Mouse (Mus musculus) heart, embryonic 12.5 days (tissue): ENCODE data around the gene Sidt2. TPM values are rescaled to one million over a fixed set of nuclear protein-coding genes. Genes with fewer than 3 reads are reported as not detected.

ENCODE experiments used
- ATAC-seq: fragments of 200-750 bp; cut with Nextera tagmentation; 2 replicates; pipeline ENCODE4 v1.8.0; 2017; ENCODE audit warnings: moderate TSS enrichment, moderate library complexity; ENCODE audit not compliant: insufficient number of reproducible peaks, low FRiP score
- H3K27ac ChIP-seq: fragments of 300-500 bp; sonication (generic); 2 replicates; pipeline ENCODE4 v1.5.1; 2016; ENCODE audit warnings: mild to moderate bottlenecking, moderate library complexity; ENCODE audit not compliant: poor library complexity, severe bottlenecking
- H3K27me3 ChIP-seq: fragments of 300-500 bp; sonication (generic); replicated peaks from 2 replicates; pipeline ENCODE4 v1.6.1; 2016; ENCODE audit warnings: mild to moderate bottlenecking, moderate library complexity
- H3K36me3 ChIP-seq: fragments of 300-500 bp; sonication (generic); 2 replicates; pipeline ENCODE4 v1.6.1; 2016; ENCODE audit warnings: mild to moderate bottlenecking, moderate library complexity
- H3K4me1 ChIP-seq: fragments of 300-500 bp; sonication (generic); replicated peaks from 2 replicates; pipeline ENCODE4 v1.6.1; 2016; ENCODE audit warnings: mild to moderate bottlenecking
- H3K4me2 ChIP-seq: fragments of 300-500 bp; sonication (generic); 2 replicates; pipeline ENCODE4 v1.6.1; 2016; ENCODE audit warnings: mild to moderate bottlenecking, moderate library complexity
- H3K4me3 ChIP-seq: fragments of 300-500 bp; sonication (generic); 2 replicates; pipeline ENCODE4 v1.5.1; 2016; ENCODE audit warnings: mild to moderate bottlenecking
- H3K9ac ChIP-seq: fragments of 300-500 bp; sonication (generic); 2 replicates; pipeline ENCODE4 v1.6.1; 2016; ENCODE audit warnings: mild to moderate bottlenecking, moderate library complexity
- H3K9me3 ChIP-seq: fragments of 300-500 bp; sonication (generic); replicated peaks from 2 replicates; pipeline ENCODE4 v1.6.1; 2016; ENCODE audit warnings: mild to moderate bottlenecking, moderate library complexity
- whole genome bisulfite sequencing: fragments of 180-500 bp; shearing (Covaris S2); methylation state at CpG from one replicate; pipeline ENCODE4 v1.1.7; 2016; 5-methylcytosine and 5-hydroxymethylcytosine counted together
- polyA plus RNA-seq: library from polyadenylated mRNA; unstranded; fragments of >200 nt; fragmentation: Nextera tagmentation; extraction: Ambion mirVana; gene quantifications from 2 replicates; pipeline ENCODE4 v1.2.1, GENCODE M21; 2016

The Sidt2 gene
- polyA plus RNA-seq, 1 experiment from 2014 or later, result 48.5 TPM

DNA sequence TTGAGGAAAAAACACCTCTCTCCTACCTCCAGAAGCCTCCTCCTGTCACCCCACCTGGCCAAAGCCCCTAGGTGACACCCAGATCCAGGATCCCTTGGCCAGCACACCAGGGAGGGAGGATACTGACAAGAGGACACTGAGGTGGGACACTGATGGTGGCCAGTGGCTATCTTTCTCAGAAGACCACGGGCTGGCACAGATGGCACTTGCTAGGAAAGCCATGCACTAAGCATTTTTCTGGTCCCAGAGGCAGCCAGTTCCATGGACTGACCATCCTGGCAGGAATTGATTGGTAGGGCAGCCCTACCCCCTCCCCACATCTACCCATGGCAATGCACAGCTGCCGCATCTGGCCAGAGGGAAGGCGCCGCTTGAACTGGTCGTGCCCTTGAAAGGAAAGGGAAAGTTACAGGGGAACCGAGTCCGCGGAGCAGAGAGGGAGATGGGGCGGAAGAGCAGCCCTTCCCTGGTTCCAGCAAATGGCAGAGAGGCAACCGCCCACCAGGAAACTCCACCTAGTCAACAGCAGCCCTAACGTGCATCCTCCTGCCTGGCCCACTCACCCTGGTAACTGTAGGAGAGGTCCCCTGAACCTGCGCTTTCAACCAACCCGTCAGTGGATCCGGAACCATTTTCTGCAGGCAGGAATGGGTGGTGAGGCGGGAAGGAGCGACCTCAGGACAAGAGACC is 8.7 kb downstream of the Sidt2 start:
- no peak overlapping the region for H3K9ac ChIP-seq
- H3K4me2 ChIP-seq, result no peak overlapping the region
- no peaks in the 10 kb centered on the region for H3K4me1 ChIP-seq
- H3K9me3 ChIP-seq, result no peaks in the 10 kb centered on the region
- ATAC-seq, result no peak
- no peak overlapping the region for H3K27ac ChIP-seq
- WGBS, result 79% methylated on average over 16 of the region's 16 CpGs
- H3K27me3 ChIP-seq, result no peaks in the 10 kb centered on the region
- no peak overlapping the region for H3K4me3 ChIP-seq
- peaks cover 96% of the 10 kb centered on the region for H3K36me3 ChIP-seq

DNA sequence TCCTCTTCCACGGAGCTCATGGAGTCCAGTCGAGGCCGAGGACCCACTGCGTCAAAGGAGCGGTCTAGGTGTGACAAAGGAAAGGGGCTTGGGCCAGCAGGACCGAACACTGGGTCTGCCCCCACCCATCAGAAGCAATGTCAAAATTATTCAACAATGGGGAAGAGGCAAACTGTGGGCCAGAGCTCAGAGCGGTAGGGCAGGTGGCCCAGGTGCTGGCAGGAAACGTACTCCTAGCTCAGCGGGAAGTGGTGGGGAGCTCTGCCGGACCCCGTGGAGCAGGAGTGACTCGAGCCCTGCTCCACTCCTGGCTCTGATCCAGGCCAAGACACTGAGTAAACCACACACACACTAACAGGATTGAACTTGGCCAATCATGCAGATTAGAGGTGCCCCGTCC is 9.3 kb downstream of the Sidt2 start:
- no peak for ATAC-seq
- Histone ChIP-seq H3K9ac (no peak overlapping the region), H3K4me3 (no peak overlapping the region), H3K27me3 (no peaks in the 10 kb centered on the region), H3K36me3 (peaks cover 99% of the 10 kb centered on the region), H3K9me3 (no peaks in the 10 kb centered on the region), H3K27ac (no peak overlapping the region), H3K4me2 (no peak overlapping the region), H3K4me1 (no peaks in the 10 kb centered on the region)
- WGBS, result 90% methylated on average over 13 of the region's 13 CpGs

DNA sequence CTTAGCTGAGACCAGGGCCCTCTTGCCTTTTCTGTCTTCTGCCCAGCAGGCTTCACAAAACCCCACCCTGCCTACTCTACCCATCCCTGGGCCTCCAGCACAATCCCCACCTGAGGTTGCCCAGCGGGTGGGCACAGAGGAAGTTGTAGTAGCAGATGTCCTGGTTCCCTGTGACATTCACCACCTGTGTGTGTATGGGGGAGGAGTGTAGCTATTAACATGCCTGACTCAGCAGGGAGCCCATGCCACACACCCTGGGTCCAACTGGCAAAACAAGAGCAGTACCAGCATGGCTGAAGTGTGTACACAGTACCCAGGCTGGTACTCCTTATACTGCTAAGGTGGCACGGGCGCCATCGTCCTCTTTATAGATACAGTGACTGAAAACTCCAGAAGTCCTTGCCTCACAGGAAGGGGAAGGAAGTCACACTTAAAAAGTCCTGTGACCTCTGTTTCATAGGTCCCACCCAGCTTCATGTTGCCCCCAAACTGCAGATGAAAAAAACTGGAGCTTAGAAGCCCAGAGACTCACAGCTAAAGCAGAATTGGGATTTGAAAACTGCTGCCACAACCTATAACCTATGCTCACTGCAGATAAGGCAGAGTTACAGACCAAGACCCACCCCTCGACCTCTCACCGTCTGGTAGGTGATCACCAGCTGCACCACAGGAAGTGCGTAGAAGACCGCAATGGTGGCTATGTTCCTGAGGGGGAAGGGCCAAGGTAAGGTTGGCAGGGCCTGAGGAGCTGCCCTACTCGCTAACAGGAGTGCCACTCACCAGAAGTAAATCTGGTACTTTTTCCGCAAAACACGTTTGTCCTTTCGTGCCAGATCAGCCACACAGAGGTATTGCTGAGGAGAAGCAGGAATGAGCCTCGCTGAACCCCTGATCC is 10.3 kb downstream of the Sidt2 start:
- peaks cover 94% of the 10 kb centered on the region for H3K36me3 ChIP-seq
- H3K9ac ChIP-seq, result no peak overlapping the region
- WGBS, result 77% methylated on average over 13 of the region's 13 CpGs

DNA sequence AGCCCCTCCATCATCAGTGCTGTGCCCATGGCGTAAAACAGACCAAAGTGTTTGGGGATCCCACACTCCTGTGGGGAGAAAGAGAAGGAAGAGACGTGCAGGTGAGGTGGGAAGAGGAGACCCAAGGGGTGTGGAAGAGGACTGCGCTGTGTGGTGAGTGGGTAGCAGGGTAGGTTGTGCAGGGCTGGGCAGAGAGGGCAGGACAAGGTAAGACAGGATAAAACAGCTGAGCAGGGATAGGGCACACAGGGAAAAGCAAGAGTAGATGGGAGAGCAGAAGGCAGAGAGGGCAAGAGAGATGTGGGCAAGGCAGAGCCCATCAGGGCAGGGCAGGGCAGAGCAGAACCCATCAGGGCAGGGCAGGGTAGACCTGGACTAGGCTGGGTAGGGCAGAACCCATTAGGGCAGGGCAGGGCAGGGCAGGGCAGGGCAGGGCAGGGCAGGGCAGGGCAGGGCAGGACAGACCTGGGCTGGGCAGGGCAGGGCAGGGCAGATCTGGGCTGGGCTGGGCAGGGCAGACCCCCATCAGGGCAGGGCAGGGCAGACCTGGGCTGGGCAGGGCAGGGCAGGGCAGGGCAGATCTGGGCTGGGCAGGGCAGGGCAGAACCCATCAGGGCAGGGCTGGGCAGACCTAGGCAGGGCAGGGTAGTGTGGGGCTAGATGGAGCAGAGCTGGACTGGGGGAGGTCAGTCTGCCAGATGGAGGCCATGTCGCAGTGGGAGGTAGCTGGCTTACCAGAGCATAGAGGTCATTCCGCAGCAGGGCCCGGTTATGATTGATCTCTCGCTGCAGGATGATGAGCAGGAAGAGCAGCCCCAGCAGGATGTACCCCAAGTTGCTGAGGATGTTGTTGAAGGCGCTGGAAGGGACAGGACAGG is 11.2 kb downstream of the Sidt2 start:
- H3K4me1 ChIP-seq, result no peaks in the 10 kb centered on the region
- peak; percentile 27; the same call in 1 of the 2 replicates for ATAC-seq
- H3K27me3 ChIP-seq, result no peaks in the 10 kb centered on the region
- H3K4me2 ChIP-seq, result no peak overlapping the region
- no peak overlapping the region for H3K27ac ChIP-seq
- peaks cover 94% of the 10 kb centered on the region for H3K36me3 ChIP-seq
- no peaks in the 10 kb centered on the region for H3K9me3 ChIP-seq
- 92% methylated on average over 8 of the region's 8 CpGs for WGBS
- no peak overlapping the region for H3K4me3 ChIP-seq
- H3K9ac ChIP-seq, result no peak overlapping the region

More for the DNA sequence above, 10.3 kb downstream of the Sidt2 start:
- Histone ChIP-seq H3K9me3 (no peaks in the 10 kb centered on the region), H3K27ac (no peak overlapping the region), H3K4me2 (no peak overlapping the region), H3K4me1 (no peaks in the 10 kb centered on the region), H3K27me3 (no peaks in the 10 kb centered on the region), H3K4me3 (no peak overlapping the region)
- ATAC-seq, result no peak

DNA sequence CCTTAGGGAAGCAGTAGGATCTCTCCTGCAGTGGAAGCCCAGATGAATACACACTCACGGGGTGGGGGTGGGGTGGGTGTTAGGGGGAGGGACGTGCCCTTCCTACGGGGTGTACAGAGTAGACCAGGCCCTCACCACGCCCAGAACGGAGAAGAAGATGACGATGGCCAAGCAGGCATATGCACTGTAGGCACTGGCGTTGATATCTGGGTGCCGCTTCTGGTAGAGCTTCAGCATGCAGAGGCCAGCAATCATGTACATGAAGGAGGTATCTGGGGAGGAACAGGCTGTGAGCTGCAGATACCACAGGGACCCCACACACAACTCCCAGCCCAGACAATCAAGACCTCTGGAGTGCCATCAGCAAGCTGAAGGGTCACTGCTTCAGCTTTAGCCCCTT is 12.1 kb downstream of the Sidt2 start:
- Histone ChIP-seq H3K27ac (no peak overlapping the region), H3K27me3 (no peaks in the 10 kb centered on the region), H3K36me3 (peaks cover 96% of the 10 kb centered on the region), H3K9me3 (no peaks in the 10 kb centered on the region), H3K4me3 (no peak overlapping the region), H3K9ac (no peak overlapping the region), H3K4me2 (no peak overlapping the region), H3K4me1 (no peaks in the 10 kb centered on the region)
- no peak for ATAC-seq
- WGBS, result 88% methylated on average over 8 of the region's 8 CpGs

DNA sequence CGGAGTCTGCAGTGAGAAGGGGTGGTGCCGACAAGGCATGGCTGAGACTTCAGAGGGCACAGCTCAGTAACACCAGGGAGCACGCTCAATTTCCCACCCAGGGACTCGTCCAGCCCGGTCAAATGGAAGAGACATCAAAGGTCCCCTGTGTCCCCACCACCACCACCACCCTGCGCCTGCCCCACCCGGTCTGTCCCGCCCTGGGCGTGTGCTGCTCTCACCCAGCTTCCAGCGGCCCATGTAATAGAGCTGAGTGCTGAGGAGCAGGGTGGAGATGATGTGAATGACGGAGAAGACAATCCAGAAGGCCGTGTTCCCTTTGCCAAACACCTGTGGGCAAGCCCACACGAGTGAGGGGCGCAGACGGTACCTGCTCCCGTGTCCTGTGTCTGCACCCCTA is 12.6 kb downstream of the Sidt2 start:
- Histone ChIP-seq H3K27me3 (no peaks in the 10 kb centered on the region), H3K4me3 (no peak overlapping the region), H3K9ac (no peak overlapping the region), H3K9me3 (no peaks in the 10 kb centered on the region), H3K4me2 (no peak overlapping the region), H3K4me1 (no peaks in the 10 kb centered on the region), H3K36me3 (peaks cover 93% of the 10 kb centered on the region), H3K27ac (no peak overlapping the region)
- 90% methylated on average over 16 of the region's 16 CpGs for WGBS
- ATAC-seq, result no peak

DNA sequence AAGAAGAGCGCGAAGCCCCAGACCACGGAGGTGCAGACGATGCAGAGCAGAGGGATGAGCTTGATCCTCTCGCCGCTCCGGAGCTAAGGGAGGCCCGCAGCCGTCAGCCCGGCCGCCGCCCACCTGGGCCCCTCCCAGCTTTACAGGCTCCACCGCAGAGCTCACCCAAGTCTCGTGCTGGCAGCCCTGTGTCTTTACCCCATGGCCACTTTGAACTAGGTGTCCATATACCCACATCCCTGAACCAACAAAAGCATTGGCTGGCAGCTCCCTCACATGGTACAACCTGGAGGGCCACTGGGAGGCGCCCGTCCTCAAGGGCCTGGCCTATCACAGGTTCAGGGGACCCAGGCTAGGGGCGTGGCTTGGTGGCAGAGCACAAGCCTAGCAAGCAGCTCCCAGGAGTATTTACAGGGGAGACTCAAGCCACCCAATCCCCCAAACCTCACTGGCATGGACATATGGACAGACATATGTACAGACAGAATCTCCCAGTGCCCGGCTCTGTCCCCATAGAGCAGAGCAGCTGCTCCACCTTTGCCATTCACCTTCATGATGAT is 13.6 kb downstream of the Sidt2 start:
- Histone ChIP-seq H3K27ac (no peak overlapping the region), H3K27me3 (no peaks in the 10 kb centered on the region), H3K4me2 (no peak overlapping the region), H3K36me3 (peaks cover 82% of the 10 kb centered on the region), H3K9me3 (no peaks in the 10 kb centered on the region), H3K4me1 (peaks cover 5% of the 10 kb centered on the region), H3K9ac (no peak overlapping the region), H3K4me3 (no peak overlapping the region)
- ATAC-seq, result no peak
- 64% methylated on average over 18 of the region's 18 CpGs for WGBS

DNA sequence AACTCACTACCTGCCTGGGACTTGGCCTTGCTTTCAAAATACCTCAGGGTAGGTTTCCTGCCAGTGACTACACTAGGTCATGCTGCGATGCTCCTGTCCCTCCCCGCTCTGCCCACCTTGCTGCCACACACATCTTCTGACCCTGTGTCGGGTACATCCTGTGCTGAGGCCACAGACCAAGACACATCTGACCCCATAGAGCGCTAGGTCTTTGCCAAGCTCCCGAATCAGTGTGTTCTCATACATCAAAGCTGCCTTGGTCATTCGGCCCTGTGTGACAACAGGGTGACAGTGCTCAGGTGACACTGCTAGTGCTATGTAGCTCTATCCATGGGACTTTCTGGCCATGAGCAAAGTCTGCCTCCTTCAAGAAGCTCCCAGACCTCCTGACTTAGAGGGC is 15.3 kb downstream of the Sidt2 start:
- H3K9ac ChIP-seq, result no peak overlapping the region
- H3K4me3 ChIP-seq, result no peak overlapping the region
- H3K36me3 ChIP-seq, result peaks cover 66% of the 10 kb centered on the region
- H3K4me1 ChIP-seq, result peaks cover 17% of the 10 kb centered on the region
- H3K27ac ChIP-seq, result no peak overlapping the region
- no peaks in the 10 kb centered on the region for H3K27me3 ChIP-seq
- no peaks in the 10 kb centered on the region for H3K9me3 ChIP-seq
- WGBS, result 88% methylated on average over 6 of the region's 6 CpGs
- no peak for ATAC-seq
- H3K4me2 ChIP-seq, result no peak overlapping the region

DNA sequence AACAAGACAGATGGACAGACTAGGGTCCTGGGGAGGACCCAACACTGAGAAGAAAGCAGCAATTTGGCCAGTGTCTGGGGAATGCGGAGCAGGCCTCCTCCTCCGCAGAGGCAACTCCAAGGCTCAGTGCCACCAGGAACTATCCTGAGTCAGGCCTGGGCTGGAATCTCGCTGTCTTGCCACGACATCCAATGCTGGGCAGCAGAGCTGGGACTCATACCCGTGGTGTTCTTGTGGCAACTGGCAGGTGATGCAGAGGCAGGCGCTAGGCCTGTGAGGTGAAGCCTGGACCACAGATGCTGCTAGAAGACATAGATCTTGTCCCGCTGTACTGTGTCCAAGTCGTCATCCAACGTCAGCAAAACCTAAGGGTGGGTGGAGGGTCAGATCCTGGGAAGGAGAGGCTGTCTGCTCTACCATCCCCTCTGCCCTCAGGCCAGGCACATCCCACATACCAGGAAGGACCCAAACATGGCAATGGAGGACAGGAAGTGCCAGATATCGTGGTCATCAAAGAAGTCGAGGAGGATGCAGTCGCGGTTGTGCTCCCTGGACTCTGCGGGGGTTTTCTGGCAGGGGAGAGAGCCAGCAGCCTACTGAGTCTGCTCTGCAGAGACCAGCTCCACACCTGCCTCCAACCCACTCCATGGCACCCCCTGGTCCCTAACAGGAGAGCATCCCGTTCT is 16.0 kb downstream of the Sidt2 start:
- ATAC-seq, result no peak

DNA sequence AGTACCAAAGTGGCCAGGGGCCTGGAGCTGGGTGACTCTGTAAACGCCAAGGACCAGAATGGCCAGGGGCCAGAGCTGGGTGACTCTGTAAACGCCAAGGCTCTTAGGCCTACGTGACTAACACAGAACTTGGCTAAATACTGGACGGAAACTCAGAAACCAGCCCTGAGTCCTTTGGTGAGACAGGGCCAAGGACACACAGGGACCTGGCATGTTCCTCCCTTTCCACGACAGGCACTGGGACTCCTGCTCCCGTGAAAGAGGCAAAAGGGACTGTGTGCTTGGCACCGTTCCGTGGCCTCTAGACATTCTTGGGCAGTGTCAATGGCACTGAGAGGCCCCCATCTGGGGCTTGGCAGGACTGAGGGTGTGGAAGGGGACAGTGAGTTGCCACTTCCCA is 17.0 kb downstream of the Sidt2 start:
- no peak overlapping the region for H3K27ac ChIP-seq
- peaks cover 49% of the 10 kb centered on the region for H3K36me3 ChIP-seq
- no peak overlapping the region for H3K9ac ChIP-seq
- no peak overlapping the region for H3K4me3 ChIP-seq
- H3K27me3 ChIP-seq, result no peaks in the 10 kb centered on the region
- WGBS, result 90% methylated on average over 8 of the region's 8 CpGs
- H3K9me3 ChIP-seq, result no peaks in the 10 kb centered on the region
- H3K4me1 ChIP-seq, result peaks cover 29% of the 10 kb centered on the region
- H3K4me2 ChIP-seq, result no peak overlapping the region
- no peak for ATAC-seq

More for the DNA sequence above, 16.0 kb downstream of the Sidt2 start:
- peaks cover 59% of the 10 kb centered on the region for H3K36me3 ChIP-seq
- WGBS, result 80% methylated on average over 15 of the region's 15 CpGs
- no peak overlapping the region for H3K9ac ChIP-seq
- H3K4me2 ChIP-seq, result no peak overlapping the region
- H3K4me1 ChIP-seq, result peaks cover 22% of the 10 kb centered on the region
- H3K9me3 ChIP-seq, result no peaks in the 10 kb centered on the region
- H3K27me3 ChIP-seq, result no peaks in the 10 kb centered on the region
- H3K27ac ChIP-seq, result no peak overlapping the region
- no peak overlapping the region for H3K4me3 ChIP-seq
